ENCODE assay signal across 11 mouse cellular contexts in genomic region chr7:142664465-142665029, GRCm38 (mm10). TPM values are rescaled to one million over a fixed set of nuclear protein-coding genes. Genes with fewer than 3 reads are reported as not detected.
DNase-seq lines count a peak whose midpoint lies in the region; ATAC-seq lines count a peak whose summit lies in the region.
"Had no signal": no experiment of that assay in that cellular context is flagged by ENCODE, and none has a peak within 500 bp of the region (broad histone marks: within the 10 kb centered on the region; RNA-seq: fewer than 3 reads in every experiment).

No protein-coding gene starts in this region.

- peaks cover 12% of the 10 kb centered on the region for H3K9me3 ChIP-seq in midbrain, embryonic 10.5 days (replicated peaks)
- H3K9me3 ChIP-seq in midbrain, embryonic 15.5 days = no peaks in the 10 kb centered on the region
- H3K9me3 ChIP-seq in limb, embryonic 13.5 days = peaks cover 5% of the 10 kb centered on the region

- peaks cover 23% of the 10 kb centered on the region for H3K4me1 ChIP-seq in midbrain, embryonic 10.5 days
- H3K4me1 ChIP-seq in midbrain, embryonic 15.5 days = peaks cover 18% of the 10 kb centered on the region
- H3K4me1 ChIP-seq in limb, embryonic 13.5 days = peaks cover 26% of the 10 kb centered on the region

- H3K4me2 ChIP-seq in midbrain, embryonic 15.5 days = no peak overlapping the region
- peak overlapping the region; percentile 73 for H3K4me2 ChIP-seq in limb, embryonic 13.5 days (replicated peaks)

- no peak overlapping the region for H3K4me3 ChIP-seq in midbrain, embryonic 10.5 days
- no peak overlapping the region for H3K4me3 ChIP-seq in midbrain, embryonic 15.5 days
- H3K4me3 ChIP-seq in limb, embryonic 13.5 days = peak overlapping the region; percentile 68

- H3K36me3 ChIP-seq in midbrain, embryonic 10.5 days = no peaks in the 10 kb centered on the region
- H3K36me3 ChIP-seq in midbrain, embryonic 15.5 days (replicated peaks) = no peaks in the 10 kb centered on the region
- H3K36me3 ChIP-seq in limb, embryonic 13.5 days = peaks cover 34% of the 10 kb centered on the region

- H3K9ac ChIP-seq in midbrain, embryonic 15.5 days = no peak overlapping the region
- H3K9ac ChIP-seq in limb, embryonic 13.5 days = peak overlapping the region; percentile 85

- WGBS in midbrain, embryonic 10.5 days = 3% methylated on average over 9 of the region's 9 CpGs
- WGBS in midbrain, embryonic 15.5 days = 4% methylated on average over 9 of the region's 9 CpGs
- WGBS in limb, embryonic 13.5 days = under 1% methylated on average over 9 of the region's 9 CpGs

- peak; percentile 71 for DNase-seq in heart, adult 11 months
- no peak for DNase-seq in heart, postnatal 10 days
- peak; percentile 44 for DNase-seq in midbrain, embryonic 10.5 days (ENCODE audit: low spot score)
- peak; percentile 64 for DNase-seq in yolk sac, embryonic 10.5 days (ENCODE audit: low spot score)
- no peak for DNase-seq in adrenal gland, postnatal 25 days
- DNase-seq in cerebellum, postnatal 25 days = no peak
- DNase-seq: gastrocnemius, postnatal 36 days; layer of hippocampus, postnatal 36 days had no signal

- H3K27me3 ChIP-seq in midbrain, embryonic 10.5 days (ENCODE audit: low read depth, poor library complexity, severe bottlenecking) = peaks cover 84% of the 10 kb centered on the region
- peaks cover 78% of the 10 kb centered on the region for H3K27me3 ChIP-seq in midbrain, embryonic 15.5 days (replicated peaks)
- peaks cover 61% of the 10 kb centered on the region for H3K27me3 ChIP-seq in limb, embryonic 13.5 days

- intact Hi-C loops in heart, postnatal 10 days (cut with DNase I) = no loop called here

- no peak for ATAC-seq in midbrain, embryonic 15.5 days (replicated peaks)
- ATAC-seq in limb, embryonic 13.5 days (ENCODE audit: low FRiP score, low read depth) = peak; percentile 55

- no peak overlapping the region for H3K27ac ChIP-seq in midbrain, embryonic 10.5 days (replicated peaks)
- H3K27ac ChIP-seq in midbrain, embryonic 15.5 days = no peak overlapping the region
- H3K27ac ChIP-seq in limb, embryonic 13.5 days = peak overlapping the region; percentile 88

RNA-seq across cellular contexts. Expression of gene Igf2, which starts 2.1 kb away (rescaled TPM):
- 100 to 1,000 TPM; 765 to 826 TPM for total RNA-seq in heart, postnatal 10 days (2021)
- polyA plus RNA-seq in midbrain, embryonic 10.5 days (2016; fragmentation: Nextera tagmentation; extraction: Ambion mirVana) = 151 and 161 TPM in 2 replicates
- 128 and 159 TPM in 2 replicates for polyA plus RNA-seq in midbrain, embryonic 15.5 days (2015; fragmentation: Nextera tagmentation; extraction: Ambion mirVana)
- 1,260 and 1,271 TPM in 2 replicates for polyA plus RNA-seq in limb, embryonic 13.5 days (2015; fragmentation: Nextera tagmentation; extraction: Ambion mirVana)
- 6.7 and 7.9 TPM in 2 replicates for total RNA-seq in adrenal gland, postnatal 25 days (2021)
- total RNA-seq: common myeloid progenitor, adult 5-6 weeks had no signal

RNA-seq across cellular contexts. Expression of gene Gm49394, which starts 5.2 kb away (rescaled TPM):
- total RNA-seq in heart, postnatal 10 days (2021) = not detected
- polyA plus RNA-seq in midbrain, embryonic 10.5 days (2016; fragmentation: Nextera tagmentation; extraction: Ambion mirVana) = not detected in 2 replicates
- not detected in 2 replicates for polyA plus RNA-seq in midbrain, embryonic 15.5 days (2015; fragmentation: Nextera tagmentation; extraction: Ambion mirVana)
- polyA plus RNA-seq in limb, embryonic 13.5 days (2015; fragmentation: Nextera tagmentation; extraction: Ambion mirVana) = 0.23 TPM in 1 of 2 replicates, not detected in the other
- not detected in 2 replicates for total RNA-seq in adrenal gland, postnatal 25 days (2021)
- total RNA-seq: common myeloid progenitor, adult 5-6 weeks had no signal

Comparison
In these comparisons a context has a peak if more than half of its experiments do, and no peak if none do; other contexts are left out.
1. DNase-seq: peak in heart, adult 11 months (single experiment), midbrain, embryonic 10.5 days (single experiment) and yolk sac, embryonic 10.5 days (single experiment); none in heart, postnatal 10 days (0 of 2), adrenal gland, postnatal 25 days (single experiment) and cerebellum, postnatal 25 days (0 of 2).